Mouse (Mus musculus) forebrain, embryonic 11.5 days (tissue): ENCODE data around the gene 6030468B19Rik. TPM values are rescaled to one million over a fixed set of nuclear protein-coding genes. Genes with fewer than 3 reads are reported as not detected.

ENCODE experiments used
- ATAC-seq: fragments of 200-750 bp; cut with Nextera tagmentation; replicated peaks from 2 replicates; pipeline ENCODE4 v1.8.0; 2017; ENCODE audit warnings: moderate TSS enrichment; ENCODE audit not compliant: low FRiP score
- DNase-seq: peaks from one replicate; pipeline ENCODE4 v3.0.0-alpha.2; 2017; ENCODE audit warnings: low spot score
- H3K27ac ChIP-seq: fragments of 300-500 bp; sonication (generic); 2 replicates; pipeline ENCODE4 v1.5.1; 2014; ENCODE audit warnings: low read depth, low read length
- H3K27me3 ChIP-seq: fragments of 300-500 bp; sonication (generic); 2 replicates; pipeline ENCODE4 v1.6.1; 2014; ENCODE audit warnings: mild to moderate bottlenecking, low read length, mixed read lengths; ENCODE audit not compliant: control insufficient read depth, insufficient read depth
- H3K36me3 ChIP-seq: fragments of 300-500 bp; sonication (generic); 2 replicates; pipeline ENCODE4 v1.6.1; 2014; ENCODE audit warnings: mild to moderate bottlenecking, low read length, moderate library complexity, mixed read lengths; ENCODE audit not compliant: control insufficient read depth, insufficient read depth
- H3K4me1 ChIP-seq: fragments of 300-500 bp; sonication (generic); replicated peaks from 2 replicates; pipeline ENCODE4 v1.6.1; 2014; ENCODE audit warnings: low read length, mixed read lengths; ENCODE audit not compliant: control insufficient read depth, insufficient read depth
- H3K4me2 ChIP-seq: fragments of 300-500 bp; sonication (generic); 2 replicates; pipeline ENCODE4 v1.6.1; 2014; ENCODE audit warnings: low read depth, mild to moderate bottlenecking, low read length, moderate library complexity, mixed read lengths; ENCODE audit not compliant: severe bottlenecking
- H3K4me3 ChIP-seq: fragments of 300-500 bp; sonication (generic); 2 replicates; pipeline ENCODE4 v1.5.1; 2014; ENCODE audit warnings: low read depth, low read length
- H3K9ac ChIP-seq: fragments of 300-500 bp; sonication (generic); 2 replicates; pipeline ENCODE4 v1.6.1; 2014; ENCODE audit warnings: low read length
- H3K9me3 ChIP-seq: fragments of 300-500 bp; sonication (generic); 2 replicates; pipeline ENCODE4 v1.6.1; 2016; ENCODE audit warnings: low read length, mixed read lengths; ENCODE audit not compliant: control insufficient read depth
- WGBS: fragments of 180-500 bp; shearing (Covaris S2); extraction: QIAGEN DNeasy Blood & Tissue Kit; methylation state at CpG from one replicate; pipeline ENCODE4 v1.1.7; 2014; 5-methylcytosine and 5-hydroxymethylcytosine counted together
- polyA plus RNA-seq: library from polyadenylated mRNA; unstranded; fragments of >200 nt; fragmentation: Nextera tagmentation; extraction: Ambion mirVana; gene quantifications from 2 replicates; pipeline ENCODE4 v1.2.1, GENCODE M21; 2014

The 6030468B19Rik gene
- polyA plus RNA-seq, result 0.60 and 1.5 TPM in 2 replicates

GRCm38 (mm10) chr11:117797511-117798159 lies at the start of gene 6030468B19Rik:
TSS of gene 6030468B19Rik (plus strand) at chr11:117797660.
- 0 out of 2 replicates have a peak, but pooled peaks cover 1% of the 10 kb centered on the region for H3K27me3 ChIP-seq
- H3K36me3 ChIP-seq, result no peaks in the 10 kb centered on the region
- no peak within 1 kb of the TSS for H3K9ac ChIP-seq
- ATAC-seq (no peak), DNase-seq (no peak)
- 57% methylated on average over 9 of the region's 9 CpGs for WGBS
- H3K4me1 ChIP-seq, result no peaks in the 10 kb centered on the region
- no peak within 1 kb of the TSS for H3K4me2 ChIP-seq
- no peak within 1 kb of the TSS for H3K27ac ChIP-seq
- H3K9me3 ChIP-seq, result no peaks in the 10 kb centered on the region
- H3K4me3 ChIP-seq, result no peak within 1 kb of the TSS

DNA sequence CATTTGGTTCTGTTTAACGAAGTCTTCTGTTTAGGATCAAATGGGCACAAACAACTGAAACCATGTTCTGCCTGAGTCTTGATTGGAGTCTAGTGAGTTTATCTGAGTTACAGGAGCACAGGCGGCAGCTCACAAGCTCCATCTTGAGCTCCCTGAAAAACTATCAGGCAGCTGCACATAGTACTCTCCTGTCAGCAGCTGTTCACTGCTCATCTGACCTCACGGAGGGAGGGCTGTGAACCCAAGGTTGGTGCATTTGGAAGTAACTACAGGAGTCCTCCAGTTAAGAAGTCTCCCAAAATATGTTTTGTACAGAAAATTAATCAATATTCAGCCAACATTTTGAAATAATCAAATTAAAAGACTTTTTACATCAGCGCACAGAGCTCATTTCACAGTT lies 48.8 kb upstream of the 6030468B19Rik start:
- Histone ChIP-seq H3K27ac (no peak overlapping the region), H3K9me3 (no peaks in the 10 kb centered on the region), H3K4me3 (no peak overlapping the region), H3K27me3 (no peaks in the 10 kb centered on the region), H3K9ac (no peak overlapping the region), H3K36me3 (peaks cover 17% of the 10 kb centered on the region), H3K4me2 (no peak overlapping the region), H3K4me1 (no peaks in the 10 kb centered on the region)
- no peak for DNase-seq
- WGBS, result 88% methylated on average over 4 of the region's 4 CpGs
- ATAC-seq, result no peak

DNA sequence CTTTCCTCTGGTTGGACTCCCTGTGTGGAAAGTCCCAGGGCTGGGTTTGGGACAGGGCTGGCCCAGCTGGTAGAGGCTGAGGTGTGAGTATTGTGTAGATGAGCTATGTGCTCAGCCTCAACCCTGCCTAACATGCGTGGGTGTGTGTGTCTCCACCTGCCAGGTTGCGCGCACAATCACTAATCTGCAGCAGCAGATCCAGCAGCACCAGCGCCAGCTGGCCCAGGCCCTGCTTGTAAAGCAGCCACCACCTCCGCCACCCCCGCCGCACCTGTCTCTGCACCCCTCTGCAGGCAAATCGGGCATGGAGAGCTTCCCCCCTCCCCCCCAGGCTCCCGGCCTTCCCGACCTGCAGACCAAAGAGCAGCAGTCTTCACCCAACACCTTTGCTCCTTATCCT lies 48.0 kb upstream of the 6030468B19Rik start:
- Histone ChIP-seq H3K4me2 (no peak overlapping the region), H3K9me3 (no peaks in the 10 kb centered on the region), H3K4me3 (no peak overlapping the region), H3K4me1 (no peaks in the 10 kb centered on the region), H3K9ac (no peak overlapping the region), H3K27me3 (no peaks in the 10 kb centered on the region), H3K27ac (no peak overlapping the region), H3K36me3 (peaks cover 17% of the 10 kb centered on the region)
- 91% methylated on average over 10 of the region's 10 CpGs for WGBS
- no peak for DNase-seq
- no peak for ATAC-seq

DNA sequence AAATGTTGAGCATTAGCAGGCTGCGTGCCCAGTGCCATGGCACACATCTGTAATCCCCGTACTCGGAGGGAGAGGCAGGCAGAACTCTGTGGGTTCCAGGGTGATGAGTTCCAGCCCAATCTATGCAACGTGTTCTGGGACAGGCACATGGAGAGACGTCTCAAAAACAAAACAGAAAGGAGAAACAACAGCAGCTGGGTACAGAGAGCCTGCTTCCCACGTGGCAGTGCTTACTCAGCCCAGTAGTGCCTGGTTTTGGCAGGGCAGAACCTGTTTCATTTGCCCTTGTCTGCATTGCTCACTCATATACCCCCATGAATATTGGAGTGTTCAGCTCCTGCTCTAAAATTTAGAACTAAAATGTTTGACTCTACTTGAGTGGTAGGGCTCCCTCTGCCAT lies 45.9 kb upstream of the 6030468B19Rik start:
- no peak overlapping the region for H3K4me2 ChIP-seq
- no peaks in the 10 kb centered on the region for H3K4me1 ChIP-seq
- H3K27me3 ChIP-seq, result no peaks in the 10 kb centered on the region
- no peaks in the 10 kb centered on the region for H3K9me3 ChIP-seq
- no peak overlapping the region for H3K4me3 ChIP-seq
- DNase-seq (no peak), ATAC-seq (no peak)
- 85% methylated on average over 6 of the region's 6 CpGs for WGBS
- H3K9ac ChIP-seq, result no peak overlapping the region
- no peak overlapping the region for H3K27ac ChIP-seq
- H3K36me3 ChIP-seq, result peaks cover 29% of the 10 kb centered on the region

DNA sequence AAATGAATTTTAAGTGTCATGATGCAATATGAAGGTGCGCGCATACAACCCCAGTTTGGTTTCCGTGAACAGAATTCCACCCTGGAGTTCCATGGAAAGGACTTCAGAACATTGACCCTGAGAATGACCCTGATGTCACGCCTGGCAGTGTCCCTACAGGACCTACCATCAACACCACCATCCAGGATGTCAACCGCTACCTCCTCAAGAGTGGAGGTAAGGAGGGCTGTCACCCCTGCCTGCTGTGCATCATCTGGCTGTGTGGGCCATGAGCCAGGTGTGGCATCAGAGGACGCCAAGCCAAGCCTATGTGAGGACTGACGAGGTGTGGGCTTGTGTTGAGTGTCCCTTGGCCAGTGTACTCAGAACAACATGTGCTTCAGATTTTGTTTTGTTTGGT lies 41.6 kb upstream of the 6030468B19Rik start:
- Histone ChIP-seq H3K27me3 (no peaks in the 10 kb centered on the region), H3K9me3 (no peaks in the 10 kb centered on the region), H3K4me3 (no peak overlapping the region), H3K36me3 (peaks cover 22% of the 10 kb centered on the region), H3K4me1 (no peaks in the 10 kb centered on the region), H3K27ac (no peak overlapping the region), H3K9ac (no peak overlapping the region), H3K4me2 (no peak overlapping the region)
- DNase-seq (no peak), ATAC-seq (no peak)
- 95% methylated on average over 7 of the region's 7 CpGs for WGBS

DNA sequence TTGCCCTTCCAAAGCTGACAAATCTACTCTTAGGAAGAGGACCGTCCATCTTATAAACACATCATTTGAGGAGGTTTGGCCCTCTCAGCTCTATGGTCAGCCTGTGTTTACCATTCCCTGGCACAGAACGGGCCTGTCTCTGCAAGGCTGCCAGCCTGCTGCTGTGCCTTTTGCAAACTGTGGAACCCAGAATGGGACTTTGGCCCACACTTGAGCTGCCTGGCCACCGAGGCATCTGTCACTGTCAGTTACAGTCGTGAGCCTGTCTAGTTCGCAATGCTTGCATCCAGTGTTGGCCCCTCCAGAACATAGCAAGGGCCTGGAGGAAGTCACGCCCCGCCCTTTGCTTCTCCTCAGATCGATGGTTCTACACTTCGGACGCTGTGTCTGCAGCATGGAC lies 38.2 kb upstream of the 6030468B19Rik start:
- no peak overlapping the region for H3K4me3 ChIP-seq
- no peak overlapping the region for H3K27ac ChIP-seq
- no peak overlapping the region for H3K4me2 ChIP-seq
- peaks cover 22% of the 10 kb centered on the region for H3K36me3 ChIP-seq
- ATAC-seq (no peak), DNase-seq (no peak)
- no peaks in the 10 kb centered on the region for H3K9me3 ChIP-seq
- no peak overlapping the region for H3K9ac ChIP-seq
- WGBS, result 95% methylated on average over 10 of the region's 10 CpGs
- no peaks in the 10 kb centered on the region for H3K27me3 ChIP-seq
- H3K4me1 ChIP-seq, result no peaks in the 10 kb centered on the region

DNA sequence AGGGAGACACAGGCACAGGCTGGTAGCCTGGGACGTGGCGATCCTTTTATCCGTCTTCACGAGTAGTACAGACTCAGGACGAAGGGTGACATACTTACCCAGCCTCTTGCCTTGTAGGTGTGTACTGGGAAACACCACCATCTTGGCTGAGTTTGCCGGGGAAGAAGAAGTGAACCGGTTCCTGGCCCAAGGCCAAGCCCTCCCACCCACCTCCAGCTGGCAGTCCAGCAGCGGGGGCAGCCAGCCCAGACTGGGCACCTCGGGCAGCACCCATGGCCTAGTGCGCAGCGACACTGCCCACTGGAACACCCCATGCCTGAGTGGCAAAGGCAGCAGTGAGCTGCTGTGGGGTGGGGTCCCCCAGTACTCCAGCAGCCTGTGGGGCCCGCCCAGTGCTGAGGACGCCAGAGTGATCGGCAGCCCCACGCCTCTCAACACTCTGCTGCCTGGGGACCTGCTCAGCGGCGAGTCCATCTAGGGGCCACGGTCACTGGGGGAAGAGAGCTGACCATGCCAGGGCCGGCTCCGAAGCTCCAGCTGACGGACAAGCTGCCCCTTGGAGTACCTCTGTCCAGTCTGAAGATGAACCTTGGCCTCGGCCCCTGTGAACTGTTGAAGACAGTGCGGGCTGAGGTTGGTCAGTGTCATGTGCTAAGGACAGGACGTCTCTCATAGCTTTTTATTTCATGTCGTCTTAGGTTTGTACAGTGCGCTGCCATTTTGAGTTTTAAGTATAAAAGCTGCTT lies 36.9 kb upstream of the 6030468B19Rik start:
- H3K9me3 ChIP-seq, result no peaks in the 10 kb centered on the region
- peaks cover 16% of the 10 kb centered on the region for H3K36me3 ChIP-seq
- H3K27me3 ChIP-seq, result no peaks in the 10 kb centered on the region
- WGBS, result 92% methylated on average over 26 of the region's 26 CpGs
- H3K27ac ChIP-seq, result no peak overlapping the region
- DNase-seq (no peak), ATAC-seq (no peak)
- H3K4me2 ChIP-seq, result no peak overlapping the region
- no peaks in the 10 kb centered on the region for H3K4me1 ChIP-seq
- no peak overlapping the region for H3K4me3 ChIP-seq
- H3K9ac ChIP-seq, result no peak overlapping the region

DNA sequence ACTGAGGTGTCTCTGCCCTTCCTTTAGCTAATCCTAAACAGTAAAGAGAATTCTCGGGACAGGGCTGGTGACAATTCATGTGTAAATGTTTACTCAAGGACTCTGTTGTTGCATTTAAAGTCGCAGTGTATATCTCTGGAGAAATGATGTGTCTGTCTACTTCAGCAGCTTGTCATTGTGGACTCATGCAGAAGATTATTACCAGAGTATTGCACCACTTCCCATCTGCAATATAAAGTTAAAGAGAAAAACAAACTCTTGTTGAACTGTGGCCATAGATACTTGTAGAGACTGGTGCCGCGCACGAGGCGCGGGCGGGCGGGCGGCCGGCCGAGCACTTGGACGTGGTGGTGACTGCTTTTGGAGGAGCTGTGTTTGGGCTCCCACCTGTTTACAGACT lies 35.7 kb upstream of the 6030468B19Rik start:
- no peak overlapping the region for H3K9ac ChIP-seq
- H3K27ac ChIP-seq, result no peak overlapping the region
- no peaks in the 10 kb centered on the region for H3K27me3 ChIP-seq
- peaks cover 10% of the 10 kb centered on the region for H3K36me3 ChIP-seq
- DNase-seq (no peak), ATAC-seq (no peak)
- WGBS, result 90% methylated on average over 13 of the region's 13 CpGs
- H3K4me2 ChIP-seq, result no peak overlapping the region
- no peaks in the 10 kb centered on the region for H3K4me1 ChIP-seq
- H3K9me3 ChIP-seq, result no peaks in the 10 kb centered on the region
- no peak overlapping the region for H3K4me3 ChIP-seq

- ATAC-seq (no peak), DNase-seq (no peak)
- H3K4me3 ChIP-seq, result no peak overlapping the region
- H3K4me1 ChIP-seq, result no peaks in the 10 kb centered on the region
- H3K9me3 ChIP-seq, result no peaks in the 10 kb centered on the region
- 94% methylated on average over 12 of the region's 12 CpGs for WGBS
- H3K27ac ChIP-seq, result no peak overlapping the region
- no peak overlapping the region for H3K9ac ChIP-seq
- peaks cover 10% of the 10 kb centered on the region for H3K36me3 ChIP-seq
- H3K27me3 ChIP-seq, result no peaks in the 10 kb centered on the region
- no peak overlapping the region for H3K4me2 ChIP-seq
Measured at GRCm38 (mm10) chr11:117762246-117762645, 35.2 kb upstream of the 6030468B19Rik start.
